Mouse (Mus musculus) lung, embryonic 16.5 days (tissue): ENCODE data around the gene Kctd21. TPM values are rescaled to one million over a fixed set of nuclear protein-coding genes. Genes with fewer than 3 reads are reported as not detected.
A peak's percentile ranks its signal among the peaks of the same experiment; 100 is the strongest.

Experiments
- ATAC-seq: fragments of 200-750 bp; cut with Nextera tagmentation; 2 replicates; pipeline ENCODE4 v1.8.0; 2017; ENCODE audit warnings: low read depth, mild to moderate bottlenecking, moderate library complexity
- H3K27ac ChIP-seq: fragments of 300-500 bp; sonication (generic); 2 replicates; pipeline ENCODE4 v1.5.1; 2014; ENCODE audit warnings: mild to moderate bottlenecking, control low read depth, low read length
- H3K27me3 ChIP-seq: fragments of 300-500 bp; sonication (generic); 2 replicates; pipeline ENCODE4 v1.6.1; 2014; ENCODE audit warnings: low read depth, low read length, mixed read lengths; ENCODE audit not compliant: control insufficient read depth, insufficient read depth
- H3K36me3 ChIP-seq: fragments of 300-500 bp; sonication (generic); 2 replicates; pipeline ENCODE4 v1.6.1; 2014; ENCODE audit warnings: low read length; ENCODE audit not compliant: control insufficient read depth, insufficient read depth
- H3K4me1 ChIP-seq: fragments of 300-500 bp; sonication (generic); replicated peaks from 2 replicates; pipeline ENCODE4 v1.6.1; 2014; ENCODE audit warnings: low read length, mixed read lengths; ENCODE audit not compliant: control insufficient read depth, insufficient read depth
- H3K4me2 ChIP-seq: fragments of 300-500 bp; sonication (generic); 2 replicates; pipeline ENCODE4 v1.6.1; 2014; ENCODE audit warnings: low read depth, low read length, control low read depth
- H3K4me3 ChIP-seq: fragments of 300-500 bp; sonication (generic); 2 replicates; pipeline ENCODE4 v1.5.1; 2014; ENCODE audit warnings: mild to moderate bottlenecking, low read length, control low read depth
- H3K9ac ChIP-seq: fragments of 300-500 bp; sonication (generic); 2 replicates; pipeline ENCODE4 v1.6.1; 2014; ENCODE audit warnings: low read length, control low read depth
- H3K9me3 ChIP-seq: fragments of 300-500 bp; sonication (generic); 2 replicates; pipeline ENCODE4 v1.6.1; 2016; ENCODE audit warnings: low read length; ENCODE audit not compliant: control insufficient read depth
- WGBS: fragments of 180-500 bp; shearing (Covaris S2); extraction: QIAGEN DNeasy Blood & Tissue Kit; methylation state at CpG from one replicate; pipeline ENCODE4 v1.1.7; 2014; 5-methylcytosine and 5-hydroxymethylcytosine counted together
- polyA plus RNA-seq: library from polyadenylated mRNA; unstranded; fragments of >200 nt; fragmentation: Nextera tagmentation; extraction: Ambion mirVana; gene quantifications from 2 replicates; pipeline ENCODE4 v1.2.1, GENCODE M21; 2015

The Kctd21 gene
- polyA plus RNA-seq, 1 experiment from 2014 or later: 5.5 TPM

- 57% methylated on average over 2 of the region's 2 CpGs for WGBS
- no peak overlapping the region for H3K27ac ChIP-seq
- no peak overlapping the region for H3K9ac ChIP-seq
- no peaks in the 10 kb centered on the region for H3K27me3 ChIP-seq
- no peak overlapping the region for H3K4me3 ChIP-seq
- ATAC-seq: no peak
- H3K9me3 ChIP-seq: no peaks in the 10 kb centered on the region
- H3K36me3 ChIP-seq: no peaks in the 10 kb centered on the region
- H3K4me1 ChIP-seq: peaks cover 6% of the 10 kb centered on the region
- H3K4me2 ChIP-seq: no peak overlapping the region
Measured at GRCm38 (mm10) chr7:97342961-97343360, 10.8 kb downstream of the Kctd21 start.

- no peaks in the 10 kb centered on the region for H3K9me3 ChIP-seq
- H3K4me3 ChIP-seq: no peak overlapping the region
- H3K27ac ChIP-seq: no peak overlapping the region
- H3K4me1 ChIP-seq: peaks cover 6% of the 10 kb centered on the region
- no peak for ATAC-seq
- no peak overlapping the region for H3K9ac ChIP-seq
- H3K27me3 ChIP-seq: no peaks in the 10 kb centered on the region
- H3K4me2 ChIP-seq: no peak overlapping the region
- WGBS: 83% methylated on average over 2 of the region's 2 CpGs
- H3K36me3 ChIP-seq: no peaks in the 10 kb centered on the region
Measured at GRCm38 (mm10) chr7:97344655-97345054, 12.5 kb downstream of the Kctd21 start.

GRCm38 (mm10) chr7:97345229-97345871 lies 13.2 kb downstream of the Kctd21 start:
- Histone ChIP-seq H3K4me3 (no peak overlapping the region), H3K27ac (no peak overlapping the region), H3K27me3 (no peaks in the 10 kb centered on the region), H3K9me3 (no peaks in the 10 kb centered on the region), H3K9ac (no peak overlapping the region), H3K36me3 (no peaks in the 10 kb centered on the region), H3K4me2 (no peak overlapping the region), H3K4me1 (peaks cover 6% of the 10 kb centered on the region)
- 39% methylated on average over 10 of the region's 10 CpGs for WGBS
- ATAC-seq: peak; percentile 75

- H3K9ac ChIP-seq: no peak overlapping the region
- peaks cover 6% of the 10 kb centered on the region for H3K4me1 ChIP-seq
- H3K4me2 ChIP-seq: no peak overlapping the region
- H3K36me3 ChIP-seq: no peaks in the 10 kb centered on the region
- no peak overlapping the region for H3K4me3 ChIP-seq
- no peak for ATAC-seq
- no peak overlapping the region for H3K27ac ChIP-seq
- no peaks in the 10 kb centered on the region for H3K9me3 ChIP-seq
- no peaks in the 10 kb centered on the region for H3K27me3 ChIP-seq
- 64% methylated on average over 9 of the region's 9 CpGs for WGBS
Measured at GRCm38 (mm10) chr7:97346111-97346821, 14.1 kb downstream of the Kctd21 start.

GRCm38 (mm10) chr7:97346822-97347166 lies 14.7 kb downstream of the Kctd21 start:
- WGBS: 73% methylated on average over 3 of the region's 4 CpGs
- H3K4me3 ChIP-seq: no peak overlapping the region

GRCm38 (mm10) chr7:97347464-97347863 lies 15.3 kb downstream of the Kctd21 start:
- no peak for ATAC-seq
- 93% methylated on average over 15 of the region's 15 CpGs for WGBS
- H3K27ac ChIP-seq: no peak overlapping the region

More at GRCm38 (mm10) chr7:97346822-97347166, 14.7 kb downstream of the Kctd21 start:
- Histone ChIP-seq H3K9me3 (no peaks in the 10 kb centered on the region), H3K4me1 (peaks cover 6% of the 10 kb centered on the region), H3K36me3 (no peaks in the 10 kb centered on the region), H3K4me2 (no peak overlapping the region), H3K27me3 (no peaks in the 10 kb centered on the region), H3K27ac (no peak overlapping the region), H3K9ac (no peak overlapping the region)
- no peak for ATAC-seq

GRCm38 (mm10) chr7:97348318-97348717 lies 16.2 kb downstream of the Kctd21 start:
- Histone ChIP-seq H3K9me3 (no peaks in the 10 kb centered on the region), H3K36me3 (no peaks in the 10 kb centered on the region), H3K9ac (no peak overlapping the region), H3K4me2 (no peak overlapping the region), H3K27me3 (no peaks in the 10 kb centered on the region), H3K27ac (no peak overlapping the region), H3K4me1 (peaks cover 6% of the 10 kb centered on the region), H3K4me3 (no peak overlapping the region)
- 78% methylated on average over 3 of the region's 3 CpGs for WGBS
- ATAC-seq: no peak

More at GRCm38 (mm10) chr7:97347464-97347863, 15.3 kb downstream of the Kctd21 start:
- Histone ChIP-seq H3K4me2 (no peak overlapping the region), H3K9ac (no peak overlapping the region), H3K4me1 (peaks cover 6% of the 10 kb centered on the region), H3K36me3 (no peaks in the 10 kb centered on the region), H3K27me3 (no peaks in the 10 kb centered on the region), H3K4me3 (no peak overlapping the region), H3K9me3 (no peaks in the 10 kb centered on the region)

GRCm38 (mm10) chr7:97348836-97349235 lies 16.7 kb downstream of the Kctd21 start:
- Histone ChIP-seq H3K4me1 (peaks cover 6% of the 10 kb centered on the region), H3K27me3 (no peaks in the 10 kb centered on the region), H3K9ac (no peak overlapping the region), H3K27ac (no peak overlapping the region), H3K9me3 (no peaks in the 10 kb centered on the region), H3K4me2 (no peak overlapping the region), H3K36me3 (no peaks in the 10 kb centered on the region), H3K4me3 (no peak overlapping the region)
- 80% methylated on average over 5 of the region's 5 CpGs for WGBS
- ATAC-seq: no peak

- H3K27ac ChIP-seq: no peak overlapping the region
- no peak overlapping the region for H3K4me2 ChIP-seq
- H3K9me3 ChIP-seq: no peaks in the 10 kb centered on the region
- H3K4me1 ChIP-seq: peaks cover 6% of the 10 kb centered on the region
- no peaks in the 10 kb centered on the region for H3K36me3 ChIP-seq
- H3K4me3 ChIP-seq: no peak overlapping the region
- no peak overlapping the region for H3K9ac ChIP-seq
- ATAC-seq: no peak
- no peaks in the 10 kb centered on the region for H3K27me3 ChIP-seq
- WGBS: 86% methylated on average over 6 of the region's 6 CpGs
Measured at GRCm38 (mm10) chr7:97349438-97349837, 17.3 kb downstream of the Kctd21 start.
